Comparison of ENCODE assay signal across 32 mouse cellular contexts in genomic region chr16:79492493-79492892, GRCm38 (mm10).
DNase-seq lines count a peak whose midpoint lies in the region; ATAC-seq lines count a peak whose summit lies in the region.
"Had no signal": no experiment of that assay in that cellular context is flagged by ENCODE, and none has a peak within 500 bp of the region (broad histone marks: within the 10 kb centered on the region; RNA-seq: fewer than 3 reads in every experiment).

No protein-coding gene starts in this region.

- H3K9ac ChIP-seq in hindbrain, embryonic 15.5 days, result no peak overlapping the region
- no peak overlapping the region for H3K9ac ChIP-seq in hindbrain, embryonic 12.5 days
- no peak overlapping the region for H3K9ac ChIP-seq in midbrain, embryonic 15.5 days
- H3K9ac ChIP-seq: embryonic facial prominence, embryonic 15.5 days; kidney, embryonic 15.5 days; limb, embryonic 13.5 days; liver, embryonic 12.5 days; liver, postnatal 0 days; neural tube, embryonic 13.5 days had no signal

- no peak overlapping the region for H3K4me2 ChIP-seq in hindbrain, embryonic 15.5 days
- no peak overlapping the region for H3K4me2 ChIP-seq in hindbrain, embryonic 12.5 days (replicated peaks)
- no peak overlapping the region for H3K4me2 ChIP-seq in midbrain, embryonic 15.5 days
- H3K4me2 ChIP-seq: embryonic facial prominence, embryonic 15.5 days; heart, embryonic 11.5 days; kidney, embryonic 15.5 days; limb, embryonic 13.5 days; liver, embryonic 12.5 days; neural tube, embryonic 13.5 days had no signal

- peak; percentile 2 for DNase-seq in NIH3T3 (ENCODE audit: low read depth)
- peak; percentile 22 for DNase-seq in brain, embryonic 18.5 days (ENCODE audit: low read depth, low spot score)
- no peak for DNase-seq in embryo, embryonic 10.5 days (ENCODE audit: low spot score)
- DNase-seq in gastrocnemius, postnatal 25 days, result no peak
- DNase-seq: adrenal gland, postnatal 14 days; B cell, adult 2 months; cerebellum, adult 2 months; cerebellum, postnatal 14 days; gastrocnemius, postnatal 36 days; heart, adult 18-20 months; heart, postnatal 36 days; kidney, postnatal 25 days; liver, postnatal 0 days; lung, postnatal 36 days; right cerebral cortex, postnatal 4 days; thymus, adult 2 months; thymus, postnatal 36 days had no signal

- H3K9me3 ChIP-seq in hindbrain, embryonic 15.5 days, result no peaks in the 10 kb centered on the region
- H3K9me3 ChIP-seq in hindbrain, embryonic 12.5 days (replicated peaks), result no peaks in the 10 kb centered on the region
- H3K9me3 ChIP-seq in midbrain, embryonic 15.5 days, result no peaks in the 10 kb centered on the region
- H3K9me3 ChIP-seq: embryonic facial prominence, embryonic 10.5 days; embryonic facial prominence, embryonic 15.5 days; kidney, embryonic 15.5 days; limb, embryonic 13.5 days; liver, embryonic 12.5 days; neural tube, embryonic 13.5 days had no signal

- no peaks in the 10 kb centered on the region for H3K27me3 ChIP-seq in hindbrain, embryonic 15.5 days
- no peaks in the 10 kb centered on the region for H3K27me3 ChIP-seq in hindbrain, embryonic 12.5 days
- H3K27me3 ChIP-seq in midbrain, embryonic 15.5 days (replicated peaks), result no peaks in the 10 kb centered on the region
- H3K27me3 ChIP-seq: CH12.LX; embryonic facial prominence, embryonic 15.5 days; kidney, embryonic 15.5 days; limb, embryonic 13.5 days; liver, embryonic 12.5 days; neural tube, embryonic 13.5 days; Patski had no signal

- 0 out of 2 replicates have a peak, but pooled peaks have one; percentile 30 for ATAC-seq in hindbrain, embryonic 15.5 days (ENCODE audit: low FRiP score, low read depth)
- no peak for ATAC-seq in hindbrain, embryonic 12.5 days (ENCODE audit: low FRiP score)
- peak; percentile 52; the same call in 1 of the 2 replicates for ATAC-seq in midbrain, embryonic 15.5 days (replicated peaks)
- ATAC-seq: intestine, embryonic 16.5 days; liver, embryonic 12.5 days; liver, postnatal 0 days; Patski had no signal

- no peaks in the 10 kb centered on the region for H3K36me3 ChIP-seq in hindbrain, embryonic 15.5 days
- H3K36me3 ChIP-seq in hindbrain, embryonic 12.5 days, result no peaks in the 10 kb centered on the region
- no peaks in the 10 kb centered on the region for H3K36me3 ChIP-seq in midbrain, embryonic 15.5 days (replicated peaks)
- H3K36me3 ChIP-seq: embryonic facial prominence, embryonic 10.5 days; embryonic facial prominence, embryonic 15.5 days; kidney, embryonic 15.5 days; limb, embryonic 13.5 days; liver, embryonic 12.5 days; neural tube, embryonic 13.5 days had no signal

- H3K4me3 ChIP-seq in hindbrain, embryonic 15.5 days, result no peak overlapping the region
- no peak overlapping the region for H3K4me3 ChIP-seq in hindbrain, embryonic 12.5 days
- no peak overlapping the region for H3K4me3 ChIP-seq in midbrain, embryonic 15.5 days
- H3K4me3 ChIP-seq: embryonic facial prominence, embryonic 10.5 days; embryonic facial prominence, embryonic 15.5 days; kidney, embryonic 15.5 days; layer of hippocampus, adult 2 months; limb, embryonic 13.5 days; liver, embryonic 12.5 days; neural tube, embryonic 13.5 days had no signal

- H3K4me1 ChIP-seq in hindbrain, embryonic 15.5 days (replicated peaks), result no peaks in the 10 kb centered on the region
- H3K4me1 ChIP-seq in hindbrain, embryonic 12.5 days, result no peaks in the 10 kb centered on the region
- H3K4me1 ChIP-seq in midbrain, embryonic 15.5 days, result no peaks in the 10 kb centered on the region
- H3K4me1 ChIP-seq: embryonic facial prominence, embryonic 10.5 days; embryonic facial prominence, embryonic 15.5 days; kidney, embryonic 15.5 days; limb, embryonic 13.5 days; liver, embryonic 12.5 days; neural tube, embryonic 13.5 days had no signal

- WGBS in hindbrain, embryonic 15.5 days, result 35% methylated on average over 3 of the region's 3 CpGs
- WGBS in hindbrain, embryonic 12.5 days, result 64% methylated on average over 3 of the region's 3 CpGs
- 33% methylated on average over 3 of the region's 3 CpGs for WGBS in midbrain, embryonic 15.5 days

- no peak overlapping the region for H3K27ac ChIP-seq in hindbrain, embryonic 15.5 days (replicated peaks)
- no peak overlapping the region for H3K27ac ChIP-seq in hindbrain, embryonic 12.5 days
- H3K27ac ChIP-seq in midbrain, embryonic 15.5 days, result no peak overlapping the region
- H3K27ac ChIP-seq: embryonic facial prominence, embryonic 10.5 days; embryonic facial prominence, embryonic 15.5 days; kidney, embryonic 15.5 days; layer of hippocampus, adult 2 months; limb, embryonic 13.5 days; liver, embryonic 12.5 days; neural tube, embryonic 13.5 days; stomach, postnatal 0 days had no signal

Comparison
In these comparisons a context has a peak if more than half of its experiments do, and no peak if none do; other contexts are left out.
1. DNase-seq: peak in NIH3T3 (single experiment) and brain, embryonic 18.5 days (single experiment); none in embryo, embryonic 10.5 days (single experiment) and gastrocnemius, postnatal 25 days (single experiment).